Mouse (Mus musculus) midbrain, embryonic 10.5 days (tissue): ENCODE measurements around the gene Stoml2. TPM values are rescaled to one million over a fixed set of nuclear protein-coding genes. Genes with fewer than 3 reads are reported as not detected.

ENCODE experiments used
- DNase-seq: peaks from one replicate; pipeline ENCODE4 v3.0.0-alpha.2; 2017; ENCODE audit warnings: low spot score
- H3K27ac ChIP-seq: fragments of 300-500 bp; sonication (generic); replicated peaks from 2 replicates; pipeline ENCODE4 v1.5.1; 2016; ENCODE audit warnings: mild to moderate bottlenecking
- H3K27me3 ChIP-seq: fragments of 300-500 bp; sonication (generic); 2 replicates; pipeline ENCODE4 v1.6.1; 2016; ENCODE audit warnings: low read depth, mild to moderate bottlenecking; ENCODE audit not compliant: poor library complexity, severe bottlenecking
- H3K36me3 ChIP-seq: fragments of 300-500 bp; sonication (generic); 2 replicates; pipeline ENCODE4 v1.6.1; 2016; ENCODE audit warnings: mild to moderate bottlenecking, moderate library complexity
- H3K4me1 ChIP-seq: fragments of 300-500 bp; sonication (generic); 2 replicates; pipeline ENCODE4 v1.6.1; 2016
- H3K4me3 ChIP-seq: fragments of 300-500 bp; sonication (generic); 2 replicates; pipeline ENCODE4 v1.5.1; 2016; ENCODE audit warnings: mild to moderate bottlenecking, moderate library complexity
- H3K9me3 ChIP-seq: fragments of 300-500 bp; sonication (generic); replicated peaks from 2 replicates; pipeline ENCODE4 v1.6.1; 2016; ENCODE audit warnings: mild to moderate bottlenecking
- WGBS: fragments of 180-500 bp; shearing (Covaris S2); methylation state at CpG from one replicate; pipeline ENCODE4 v1.1.7; 2016; 5-methylcytosine and 5-hydroxymethylcytosine counted together
- polyA plus RNA-seq: library from polyadenylated mRNA; unstranded; fragments of >200 nt; fragmentation: Nextera tagmentation; extraction: Ambion mirVana; gene quantifications from 2 replicates; pipeline ENCODE4 v1.2.1, GENCODE M21; 2016

The Stoml2 gene
- polyA plus RNA-seq, 1 experiment from 2014 or later, result 471 TPM

DNA sequence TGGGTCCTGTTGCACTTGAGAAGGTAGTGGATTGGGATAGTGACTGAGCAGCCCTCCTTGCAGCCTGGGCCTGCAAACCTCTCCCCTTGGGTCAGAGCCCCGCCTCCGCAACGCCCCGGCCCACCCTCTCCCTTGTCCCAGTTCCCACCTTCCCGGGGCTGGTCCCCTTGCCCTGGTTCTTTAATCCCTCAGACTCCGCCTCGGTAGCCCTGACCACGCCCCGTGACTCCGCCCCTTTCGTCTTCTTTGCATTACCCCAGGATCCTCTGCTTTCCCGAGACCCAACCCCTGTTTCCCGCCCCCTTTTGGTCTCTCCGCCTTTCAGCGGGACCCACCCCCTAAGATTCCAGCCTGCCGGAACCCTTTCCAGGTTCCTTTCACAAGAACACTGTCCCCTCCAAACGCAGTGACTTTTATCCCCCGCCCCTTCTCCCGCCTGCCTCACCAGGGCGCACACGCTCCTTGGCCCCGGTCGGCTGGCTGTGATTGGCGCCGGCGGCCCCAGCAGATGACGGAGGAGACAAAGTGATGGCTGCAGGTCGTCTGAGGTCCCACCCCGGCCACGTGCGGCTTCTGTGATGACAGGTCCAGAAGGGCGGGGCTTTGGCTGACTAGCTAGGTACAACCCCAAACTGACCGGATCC is 14.3 kb upstream of the Stoml2 start, which contains the start of gene Fam214b:
TSS of gene Fam214b (minus strand) at position 562 of the 644 bp plus-strand sequence.
- H3K9me3 ChIP-seq, result no peaks in the 10 kb centered on the region
- DNase-seq, result peak; percentile 100
- H3K27me3 ChIP-seq, result no peaks in the 10 kb centered on the region
- peak within 1 kb of the TSS; percentile 75 for H3K4me3 ChIP-seq
- under 1% methylated on average over 33 of the region's 33 CpGs for WGBS
- H3K4me1 ChIP-seq, result peaks cover 59% of the 10 kb centered on the region
- H3K27ac ChIP-seq, result peak within 1 kb of the TSS; percentile 96
- peaks cover 5% of the 10 kb centered on the region; the same call in 1 of the 2 replicates for H3K36me3 ChIP-seq

DNA sequence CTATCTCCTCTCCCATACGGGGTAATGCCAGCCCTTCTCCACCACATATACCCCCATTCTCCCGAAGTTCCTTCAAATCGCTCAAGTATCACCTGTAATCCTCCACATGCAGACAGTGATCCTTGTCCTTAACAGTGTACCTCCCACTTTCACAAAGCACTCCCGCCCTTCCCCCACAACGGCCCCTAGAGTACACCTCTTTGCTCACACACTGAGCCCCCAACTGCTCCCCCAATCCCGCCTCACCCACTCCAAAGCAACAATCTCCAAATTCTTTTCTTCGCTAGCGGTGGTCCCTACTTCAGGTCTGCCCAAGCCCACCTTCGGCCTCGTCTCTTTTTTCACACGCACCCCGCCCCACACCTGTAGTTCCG is 13.8 kb upstream of the Stoml2 start:
- no peaks in the 10 kb centered on the region for H3K27me3 ChIP-seq
- H3K27ac ChIP-seq, result peak overlapping the region; percentile 96
- DNase-seq, result no peak
- peaks cover 64% of the 10 kb centered on the region for H3K4me1 ChIP-seq
- no peaks in the 10 kb centered on the region for H3K9me3 ChIP-seq
- peak overlapping the region; percentile 75 for H3K4me3 ChIP-seq
- peaks cover 5% of the 10 kb centered on the region; the same call in 1 of the 2 replicates for H3K36me3 ChIP-seq
- WGBS, result 4% methylated on average over 13 of the region's 13 CpGs

DNA sequence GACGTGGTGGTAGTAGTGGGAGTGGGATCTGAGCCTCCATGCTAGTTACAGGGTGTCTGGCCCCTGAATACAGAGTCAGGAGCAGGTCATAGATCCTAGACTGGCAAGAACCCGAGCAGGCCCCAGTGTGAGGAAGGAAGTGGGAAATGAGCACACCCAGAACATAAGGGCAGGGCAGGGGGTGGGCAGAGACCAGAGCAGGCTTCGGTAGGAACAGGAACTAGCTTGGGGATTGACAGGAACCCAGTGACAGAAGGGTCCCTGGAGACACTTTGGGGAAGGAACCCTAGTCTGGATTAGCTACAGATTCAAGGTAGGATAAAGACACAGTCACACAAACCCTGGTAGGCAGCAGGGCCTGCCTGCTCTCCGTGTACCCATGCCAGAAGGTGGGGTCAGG is 13.2 kb upstream of the Stoml2 start:
- peaks cover 5% of the 10 kb centered on the region; the same call in 1 of the 2 replicates for H3K36me3 ChIP-seq
- 14% methylated on average over 4 of the region's 4 CpGs for WGBS
- peak; percentile 37 for DNase-seq
- H3K4me1 ChIP-seq, result peaks cover 70% of the 10 kb centered on the region
- H3K9me3 ChIP-seq, result no peaks in the 10 kb centered on the region
- H3K27me3 ChIP-seq, result no peaks in the 10 kb centered on the region
- peak overlapping the region; percentile 96 for H3K27ac ChIP-seq
- H3K4me3 ChIP-seq, result peak overlapping the region; percentile 75

DNA sequence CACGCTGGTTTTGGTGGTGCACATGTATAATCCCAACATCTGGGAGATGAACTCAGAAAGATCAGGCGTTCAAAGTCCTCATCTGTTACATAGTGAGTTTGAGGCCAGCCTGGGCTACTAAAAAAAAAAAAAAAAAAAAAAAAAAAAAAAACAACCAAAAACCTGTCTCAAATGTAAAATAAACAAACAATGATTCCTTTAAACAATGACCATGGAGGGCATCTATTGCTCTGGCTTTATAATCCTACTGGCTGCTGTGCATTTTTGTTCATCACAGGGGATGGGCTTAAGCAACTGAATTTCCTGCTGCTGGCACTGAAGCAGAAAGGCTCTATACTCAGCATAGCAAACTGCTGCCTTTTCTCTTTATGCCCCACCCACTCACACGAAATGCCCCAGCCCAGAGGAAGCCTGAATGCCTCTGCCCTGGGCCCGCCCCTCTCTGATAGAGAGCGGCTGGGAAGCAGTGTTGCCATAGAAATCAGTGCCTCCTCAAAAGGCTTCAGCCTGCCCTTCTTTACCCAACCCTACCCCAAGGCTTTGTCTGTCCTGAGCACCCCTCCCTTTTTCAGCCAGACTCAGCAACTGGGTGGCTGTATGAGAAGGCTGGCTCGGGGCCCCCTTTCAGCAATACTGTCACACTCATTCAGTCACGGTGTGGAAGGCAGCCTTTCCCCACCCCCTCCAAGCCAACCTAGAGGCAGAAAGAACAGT is 12.3 kb upstream of the Stoml2 start:
- H3K27me3 ChIP-seq, result no peaks in the 10 kb centered on the region
- WGBS, result 12% methylated on average over 7 of the region's 7 CpGs
- peak overlapping the region; percentile 96 for H3K27ac ChIP-seq
- H3K36me3 ChIP-seq, result peaks cover 5% of the 10 kb centered on the region; the same call in 1 of the 2 replicates
- peak overlapping the region; percentile 75 for H3K4me3 ChIP-seq
- peak; percentile 92 for DNase-seq
- H3K4me1 ChIP-seq, result peaks cover 78% of the 10 kb centered on the region
- H3K9me3 ChIP-seq, result no peaks in the 10 kb centered on the region

DNA sequence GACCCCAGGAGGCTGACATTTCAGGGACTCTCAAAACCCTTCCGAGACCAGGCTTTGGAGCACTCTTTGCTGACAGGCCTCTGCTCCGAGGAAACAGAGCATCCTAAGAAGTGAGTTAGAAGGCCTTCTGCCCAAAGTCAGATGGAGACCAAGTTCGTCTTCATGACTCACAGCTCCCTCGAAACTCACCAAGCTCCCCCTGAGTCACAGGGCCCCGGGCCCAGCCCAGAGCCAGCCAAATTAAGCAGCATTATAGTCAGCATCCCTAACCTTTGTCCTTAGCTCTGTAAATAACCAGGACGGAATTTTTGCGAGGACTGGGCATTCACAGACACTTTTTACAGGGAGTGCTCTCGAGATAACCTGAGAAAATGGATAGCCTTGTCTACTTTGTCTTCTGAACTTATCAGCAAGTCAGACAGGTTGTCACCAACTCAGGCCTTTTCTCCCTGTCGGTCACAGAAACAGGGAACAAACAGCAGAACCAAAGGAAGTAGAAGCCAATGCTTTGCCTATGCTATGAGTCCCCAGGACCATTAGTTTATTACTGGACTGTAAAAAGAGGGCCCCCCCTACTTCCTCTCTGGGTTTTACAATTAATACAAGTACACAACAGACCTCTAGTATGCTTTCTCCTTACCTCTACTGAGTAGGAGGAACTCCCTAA is 9.5 kb upstream of the Stoml2 start:
- 73% methylated on average over 9 of the region's 9 CpGs for WGBS

DNA sequence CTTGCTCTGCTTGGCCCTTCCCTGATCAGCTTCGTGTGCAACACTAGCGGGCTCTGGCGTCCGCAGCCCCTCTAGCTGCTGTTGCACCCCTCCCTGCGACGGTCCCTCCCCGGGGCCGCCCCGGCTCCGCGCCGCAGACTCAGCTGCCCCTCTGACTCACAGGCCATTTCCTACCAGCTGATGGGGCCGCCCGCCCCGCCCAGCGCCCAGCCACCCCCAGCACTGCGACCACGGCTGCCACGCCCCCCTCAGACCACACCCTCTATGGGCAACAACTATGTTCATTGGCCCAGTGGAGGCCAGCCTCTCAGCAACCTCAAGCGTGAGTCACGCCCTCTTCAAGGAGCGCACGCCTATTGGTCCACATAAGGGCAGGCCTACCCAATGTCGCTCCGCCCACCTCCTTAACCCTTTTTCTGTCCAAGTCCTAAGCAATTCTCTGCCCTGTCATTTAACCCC is 8.6 kb upstream of the Stoml2 start:
- no peaks in the 10 kb centered on the region for H3K9me3 ChIP-seq
- peak overlapping the region; percentile 81 for H3K4me3 ChIP-seq
- under 1% methylated on average over 25 of the region's 25 CpGs for WGBS
- H3K27me3 ChIP-seq, result no peaks in the 10 kb centered on the region
- peaks cover 26% of the 10 kb centered on the region for H3K36me3 ChIP-seq
- peak; percentile 96 for DNase-seq
- peak overlapping the region; percentile 91 for H3K27ac ChIP-seq
- H3K4me1 ChIP-seq, result peaks cover 70% of the 10 kb centered on the region

More for the DNA sequence above, 9.5 kb upstream of the Stoml2 start:
- Histone ChIP-seq H3K36me3 (peaks cover 17% of the 10 kb centered on the region), H3K9me3 (no peaks in the 10 kb centered on the region), H3K27ac (peak overlapping the region; percentile 91), H3K27me3 (no peaks in the 10 kb centered on the region), H3K4me3 (peak overlapping the region; percentile 81), H3K4me1 (peaks cover 75% of the 10 kb centered on the region)
- DNase-seq, result no peak

DNA sequence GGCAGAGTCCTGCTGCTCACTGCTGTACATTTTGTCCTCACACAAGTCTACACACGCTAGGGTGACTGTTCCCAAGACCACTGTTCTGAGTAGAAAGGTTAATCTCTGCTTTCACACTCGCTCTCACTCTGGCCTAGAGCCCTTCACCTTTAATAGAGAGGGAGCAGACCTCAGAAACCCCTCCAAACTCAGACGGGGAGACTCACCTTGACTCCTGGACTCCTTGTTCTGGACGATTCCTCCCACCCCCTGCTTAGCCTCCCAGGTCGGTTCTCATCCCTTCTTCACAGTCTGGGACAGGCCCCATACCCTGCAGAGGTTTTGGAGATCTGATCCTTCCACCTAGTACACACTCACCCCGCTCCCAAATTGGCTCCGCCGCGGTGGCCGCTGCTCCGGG is 8.1 kb upstream of the Stoml2 start:
- H3K27ac ChIP-seq, result peak overlapping the region; percentile 91
- peaks cover 65% of the 10 kb centered on the region for H3K4me1 ChIP-seq
- H3K4me3 ChIP-seq, result peak overlapping the region; percentile 81
- no peaks in the 10 kb centered on the region for H3K27me3 ChIP-seq
- H3K36me3 ChIP-seq, result peaks cover 31% of the 10 kb centered on the region
- H3K9me3 ChIP-seq, result no peaks in the 10 kb centered on the region
- WGBS, result 3% methylated on average over 11 of the region's 11 CpGs
- no peak for DNase-seq

DNA sequence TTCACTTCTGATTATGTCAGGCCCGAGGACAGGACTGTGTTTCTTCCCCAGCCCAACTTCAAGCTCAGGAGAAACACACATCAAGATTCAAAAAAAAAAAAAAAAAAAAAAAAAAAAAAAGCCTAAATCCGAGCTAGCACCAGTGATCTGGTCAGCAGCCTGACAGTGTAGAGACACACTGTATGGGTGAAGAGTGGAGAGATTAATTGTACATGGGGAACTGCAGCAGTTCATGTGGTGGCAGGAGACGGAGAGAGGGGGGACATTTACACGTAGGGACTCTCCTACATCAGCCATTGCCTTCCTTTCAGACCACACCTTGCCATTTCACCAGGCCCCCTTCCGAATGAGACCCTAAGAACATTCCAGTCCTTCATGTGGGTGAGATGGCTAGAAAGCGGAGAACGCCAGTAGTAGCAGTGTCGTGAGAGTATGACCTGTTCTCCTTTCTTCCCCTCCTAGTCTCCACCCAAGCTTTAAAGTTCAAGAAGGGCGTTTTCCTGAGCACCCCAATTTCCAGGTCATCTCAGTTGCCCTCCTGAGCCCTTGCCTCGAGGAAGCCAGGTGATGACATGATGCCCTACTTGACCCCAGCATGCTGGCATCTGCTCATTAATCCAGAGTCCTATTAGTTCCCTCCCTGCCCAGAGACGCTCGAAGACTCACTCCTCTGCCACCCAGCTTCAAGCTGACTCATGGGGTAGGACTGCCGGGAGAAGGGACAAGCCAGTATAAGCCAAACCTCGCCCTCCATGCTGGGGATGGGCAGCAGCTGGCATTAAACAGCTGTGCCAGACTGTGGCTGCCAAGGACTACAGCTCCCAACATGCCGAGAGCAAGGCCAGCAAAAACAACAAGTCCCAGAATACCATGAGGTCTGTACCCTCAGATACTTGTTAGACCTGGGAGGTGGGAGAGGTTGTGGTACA is 7.3 kb upstream of the Stoml2 start:
- no peaks in the 10 kb centered on the region for H3K27me3 ChIP-seq
- H3K9me3 ChIP-seq, result no peaks in the 10 kb centered on the region
- no peak for DNase-seq
- WGBS, result 64% methylated on average over 15 of the region's 15 CpGs
- H3K27ac ChIP-seq, result peak overlapping the region; percentile 91
- peaks cover 57% of the 10 kb centered on the region for H3K4me1 ChIP-seq
- H3K4me3 ChIP-seq, result peak overlapping the region; percentile 81
- peaks cover 39% of the 10 kb centered on the region for H3K36me3 ChIP-seq

DNA sequence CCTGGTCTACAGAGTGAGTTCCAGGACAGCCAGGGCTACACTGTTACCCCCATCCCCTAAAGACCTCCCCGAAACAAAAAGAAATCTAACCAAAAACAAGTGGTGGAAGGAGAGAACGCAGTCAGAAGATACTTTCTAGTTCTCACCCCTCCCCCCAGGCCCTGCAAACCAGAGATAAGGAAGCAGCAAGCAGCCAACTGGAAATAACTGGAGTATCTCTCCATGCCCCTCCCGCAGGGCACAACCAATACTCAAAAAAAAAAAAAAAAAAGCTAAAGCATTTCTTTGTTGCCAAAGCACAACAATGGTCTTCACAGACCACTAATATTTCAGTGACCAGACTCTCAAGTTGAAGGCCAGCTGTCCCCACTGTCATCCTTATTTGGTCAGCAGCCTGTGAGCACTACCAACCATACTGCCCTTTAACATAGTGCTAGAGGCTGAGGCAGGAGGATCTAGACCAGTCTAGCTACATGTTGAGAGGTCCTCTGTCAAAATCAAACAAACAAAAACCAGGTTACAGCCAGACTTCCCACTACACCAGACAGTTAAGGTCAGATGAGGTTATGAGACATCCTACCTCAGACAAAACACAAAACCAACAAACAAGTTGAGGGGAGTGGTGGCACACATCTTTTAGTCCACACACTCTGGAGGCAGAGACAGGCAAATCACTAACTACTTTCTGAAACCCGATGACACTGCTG is 6.5 kb upstream of the Stoml2 start:
- 79% methylated on average over 4 of the region's 4 CpGs for WGBS
- Histone ChIP-seq H3K4me1 (peaks cover 56% of the 10 kb centered on the region), H3K9me3 (no peaks in the 10 kb centered on the region), H3K27ac (no peak overlapping the region; the same call in 1 of the 2 replicates), H3K27me3 (no peaks in the 10 kb centered on the region), H3K36me3 (peaks cover 47% of the 10 kb centered on the region), H3K4me3 (0 out of 2 replicates have a peak overlapping the region, but pooled peaks have one; percentile 81)
- DNase-seq, result no peak

DNA sequence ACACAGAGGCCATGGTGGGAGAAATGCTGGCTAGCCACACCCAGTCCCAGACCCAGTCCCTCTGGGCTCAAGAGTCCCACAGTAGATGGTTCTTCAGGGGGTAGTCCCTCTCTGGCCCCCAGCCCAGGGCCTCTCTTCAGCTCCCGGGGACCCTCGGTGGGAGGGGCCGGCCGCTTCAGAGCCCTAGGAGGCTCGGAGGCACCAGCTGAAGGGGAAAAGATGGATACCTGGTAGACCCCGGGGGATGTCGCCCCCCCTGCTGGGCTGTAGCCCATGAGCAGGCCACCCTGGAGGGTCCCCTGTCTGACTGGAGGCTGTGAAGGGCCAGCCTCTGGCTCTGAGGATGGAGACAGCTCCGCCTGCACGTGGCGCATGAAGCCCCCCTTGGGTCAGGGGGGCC is 4.8 kb upstream of the Stoml2 start:
- H3K27me3 ChIP-seq, result no peaks in the 10 kb centered on the region
- peaks cover 49% of the 10 kb centered on the region for H3K36me3 ChIP-seq
- no peaks in the 10 kb centered on the region for H3K9me3 ChIP-seq
- H3K4me3 ChIP-seq, result peak overlapping the region; percentile 14; the same call in 1 of the 2 replicates
- DNase-seq, result no peak
- no peak overlapping the region for H3K27ac ChIP-seq
- H3K4me1 ChIP-seq, result peaks cover 63% of the 10 kb centered on the region
- WGBS, result 93% methylated on average over 10 of the region's 10 CpGs

DNA sequence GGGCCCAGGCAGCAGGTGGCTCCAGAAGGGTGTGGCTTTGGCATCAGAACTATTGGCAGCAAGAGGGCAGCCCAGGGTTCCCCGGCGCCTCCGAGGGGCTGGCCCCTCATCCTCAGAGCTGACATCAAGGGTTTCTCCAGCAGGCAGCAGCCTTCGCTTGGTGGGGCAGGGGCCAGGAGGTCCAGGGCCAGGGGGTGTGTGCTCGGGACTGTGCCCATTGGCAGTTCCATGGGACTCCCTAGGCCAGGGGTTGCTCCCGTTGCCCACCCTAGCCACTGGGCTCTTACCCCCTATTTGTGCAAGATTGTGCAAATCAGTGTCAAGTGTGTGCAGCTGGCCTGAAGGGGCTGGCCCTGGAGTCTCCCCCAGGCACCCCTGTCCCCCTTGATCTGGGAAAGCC is 4.3 kb upstream of the Stoml2 start:
- H3K27ac ChIP-seq, result no peak overlapping the region
- peaks cover 59% of the 10 kb centered on the region for H3K4me1 ChIP-seq
- peaks cover 49% of the 10 kb centered on the region for H3K36me3 ChIP-seq
- H3K4me3 ChIP-seq, result no peak overlapping the region
- no peaks in the 10 kb centered on the region for H3K9me3 ChIP-seq
- WGBS, result 95% methylated on average over 6 of the region's 6 CpGs
- no peak for DNase-seq
- H3K27me3 ChIP-seq, result no peaks in the 10 kb centered on the region
